Mouse (Mus musculus) CD8-positive naive resting alpha-beta T cell, adult 57 days (primary cell): ENCODE data around the gene Kcnh5. TPM values are rescaled to one million over a fixed set of nuclear protein-coding genes. Genes with fewer than 3 reads are reported as not detected.

Experiments
- total RNA-seq: library from RNA; stranded (reverse); gene quantifications from one replicate; pipeline ENCODE4 v1.2.4, GENCODE M21; 2023

The Kcnh5 gene
- 0.28 TPM for total RNA-seq

GRCm38 (mm10) chr12:75176691-75177645, at the start of gene Kcnh5:
Kcnh5 (minus strand) TSS chr12:75177332.

Other genes with a start within 250 kb of the Kcnh5 start
- gene Rhoj, start 131.0 kb upstream of the Kcnh5 start, total RNA-seq, result not detected
- not detected for gene Gphb5, start 239.4 kb upstream of the Kcnh5 start, total RNA-seq